Mouse (Mus musculus) bone marrow macrophage, adult 2 months (primary cell): ENCODE data around the gene Tmem256.

Experiments
- CTCF ChIP-seq: IDR thresholded peaks from 2 replicates; pipeline ENCODE4 v1.5.1; 2012; ENCODE audit warnings: low read depth, mild to moderate bottlenecking, low read length, moderate library complexity
- POLR2A ChIP-seq: IDR thresholded peaks from 2 replicates; pipeline ENCODE4 v1.6.1; 2012; ENCODE audit warnings: mild to moderate bottlenecking, low read depth, low read length, borderline replicate concordance

- TF ChIP-seq CTCF (no peak), POLR2A (no peak)
Measured at GRCm38 (mm10) chr11:69854680-69855079, 16.4 kb downstream of the Tmem256 start.
